Mouse (Mus musculus) CD8-positive naive resting alpha-beta T cell, adult 2 months (primary cell): Measurements from ENCODE around the gene Vmn2r63.
"Not testable (repeated sequence)": the region's sequence is repeated elsewhere in the genome, so short reads cannot be mapped to it uniquely, and the experiment has no call there.

Source experiments
- DNase-seq, 2 experiments: peaks; one replicate each; pipeline ENCODE4 v3.0.0; 2022; ENCODE audit warnings: low read depth in 2 of 2, low spot score in 2 of 2

Gene Vmn2r63

DNA sequence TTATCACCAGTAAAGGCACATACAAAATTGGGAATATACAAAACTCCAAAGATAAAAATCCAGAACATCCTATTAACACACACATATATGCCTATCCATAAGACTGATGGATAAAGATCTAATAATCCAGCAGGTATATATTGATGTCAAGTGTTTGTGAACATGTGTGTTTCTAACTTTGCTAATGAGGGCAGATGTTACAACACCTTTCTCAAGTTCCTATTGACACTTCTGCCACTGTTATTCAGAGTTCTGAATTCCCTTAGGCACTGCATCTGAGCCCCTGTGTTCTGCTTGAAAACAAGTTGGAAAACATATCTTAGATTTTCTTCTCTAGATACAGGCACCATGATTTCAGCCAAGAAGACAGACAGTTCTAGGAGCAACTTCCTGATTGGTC, at the start of gene Vmn2r63:
Gene Vmn2r63, minus strand, starts transcription at position 101 of the 400 bp plus-strand sequence.
- not testable (repeated sequence) for DNase-seq

DNA sequence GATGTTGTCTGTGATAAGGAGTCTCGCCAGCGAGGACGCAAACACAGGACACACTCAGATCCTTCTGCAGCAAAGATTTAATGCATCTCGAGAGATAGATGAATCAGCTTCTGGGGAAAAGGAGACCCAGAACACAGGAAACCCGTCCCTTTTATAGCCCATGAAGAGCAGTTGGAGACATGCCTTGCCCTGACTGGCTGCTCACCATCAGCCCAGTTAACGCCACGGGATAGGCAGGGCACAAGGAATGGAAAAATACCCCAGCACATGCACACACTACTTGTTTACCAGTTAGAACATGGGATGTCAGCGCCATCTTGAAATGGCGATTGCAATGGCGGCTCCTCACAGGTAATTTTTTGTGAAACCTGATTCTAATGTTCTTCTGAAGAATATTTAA, 47.1 kb upstream of the Vmn2r63 start:
- DNase-seq, result no peak

DNA sequence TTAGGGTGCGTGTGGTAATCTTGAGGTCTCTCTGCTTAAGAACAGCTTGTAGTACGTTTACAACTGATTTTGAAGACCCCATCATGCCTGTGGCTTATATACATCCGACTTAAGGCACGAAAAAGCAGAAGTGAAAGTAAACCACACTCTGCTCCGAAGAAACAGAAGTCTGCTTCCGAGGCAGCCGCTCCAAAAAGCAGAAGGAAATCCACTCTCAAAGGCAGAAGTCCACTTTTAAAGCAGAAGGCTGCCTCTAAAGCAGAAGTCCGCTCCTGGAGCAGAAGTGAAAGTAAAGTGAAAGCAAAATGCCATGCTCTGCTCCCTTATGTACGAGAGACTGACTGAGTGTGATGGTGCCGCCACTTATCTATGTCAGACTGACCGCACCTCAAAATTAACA, 46.5 kb upstream of the Vmn2r63 start:
- no peak for DNase-seq

DNA sequence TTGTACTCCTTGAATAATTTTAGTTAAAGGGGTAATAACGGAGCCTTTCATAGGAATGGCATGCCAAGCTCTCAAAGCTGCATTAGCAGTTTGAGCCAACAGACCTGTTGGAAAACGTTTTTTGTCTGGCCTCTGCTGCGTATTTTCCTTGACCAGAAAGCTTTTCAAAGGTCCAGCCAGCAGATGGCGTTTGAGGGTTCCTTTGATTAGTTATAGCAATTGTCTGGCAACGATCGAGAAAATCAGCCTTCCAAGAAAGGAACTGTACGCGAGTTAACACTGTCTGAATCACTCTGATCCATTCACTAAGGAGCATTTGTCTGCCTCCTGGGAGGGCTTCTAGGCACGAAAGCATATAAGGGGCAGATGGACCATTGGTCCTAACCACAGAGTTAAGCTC, 31.6 kb upstream of the Vmn2r63 start:
- DNase-seq, result no peak

DNA sequence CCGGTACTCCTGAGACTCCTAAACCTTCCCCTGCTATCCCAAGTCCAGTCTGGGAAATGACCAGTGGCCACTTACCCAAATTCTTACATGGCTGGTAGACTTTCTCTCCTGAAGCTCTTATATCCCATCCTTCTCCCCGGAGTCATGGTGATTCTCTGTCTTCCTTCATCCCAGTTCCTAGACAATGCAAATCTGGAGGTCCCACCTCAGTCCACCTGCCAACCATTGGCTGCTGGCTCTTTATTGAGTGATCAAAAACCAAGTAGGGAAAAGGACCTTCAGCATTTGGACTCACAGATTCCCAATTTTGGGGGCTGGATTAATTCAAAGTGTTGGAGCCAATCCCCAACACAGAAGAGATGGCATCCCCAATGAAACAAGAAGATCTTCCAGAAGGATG, 35.6 kb downstream of the Vmn2r63 start:
- not testable (repeated sequence) for DNase-seq

DNA sequence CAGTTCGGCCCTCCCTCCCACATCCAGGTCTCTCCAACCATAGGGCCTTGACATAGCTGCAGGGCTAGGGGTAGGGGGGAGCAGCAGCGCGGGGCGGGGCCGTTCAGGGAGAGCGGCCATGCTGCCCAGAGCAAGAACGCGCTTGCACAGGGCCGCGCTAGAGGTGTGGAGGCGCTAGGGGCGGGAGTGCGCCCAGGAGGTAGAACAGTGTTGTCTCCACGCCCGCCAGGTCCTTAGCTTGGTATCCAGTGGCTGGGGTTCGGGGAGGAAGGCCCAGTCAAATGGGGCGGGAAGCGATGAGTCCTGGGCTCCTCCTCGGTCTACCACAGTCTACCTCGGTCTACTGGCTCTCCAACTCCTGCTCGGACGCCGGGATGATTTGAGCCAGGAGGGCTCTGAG, 55.5 kb downstream of the Vmn2r63 start:
- no peak for DNase-seq

DNA sequence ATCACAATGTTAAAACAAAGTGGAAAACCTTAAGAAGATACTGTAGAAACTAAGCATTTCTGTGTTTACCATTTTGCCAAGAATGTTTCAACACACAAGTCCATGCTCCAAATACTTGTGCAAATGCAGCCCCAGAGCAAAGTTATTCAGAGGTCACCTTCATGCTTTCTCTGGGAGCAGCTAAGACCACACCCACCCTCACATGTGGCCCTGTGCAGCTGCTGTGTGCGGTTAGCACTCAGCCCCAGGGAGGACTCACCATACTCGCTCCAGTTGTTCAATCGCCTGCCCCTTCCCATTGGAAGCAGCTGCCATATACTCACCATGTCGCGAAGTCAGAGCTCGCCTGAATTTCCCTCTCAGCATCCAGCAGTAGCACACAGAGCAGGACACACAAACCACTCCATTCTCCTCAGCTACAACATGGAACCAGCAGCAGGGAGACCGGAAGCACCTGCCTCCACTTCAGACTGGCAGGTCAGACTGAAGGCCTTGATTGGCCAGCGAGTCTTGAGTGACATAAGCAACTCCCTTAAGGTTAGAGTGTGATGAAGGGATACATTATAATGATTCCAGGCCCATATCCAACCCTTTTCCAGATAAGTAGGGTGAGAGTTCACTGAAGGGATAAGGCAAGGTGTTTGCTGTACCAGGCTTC, 66.7 kb downstream of the Vmn2r63 start, which contains the start of gene Gm2381:
Gene Gm2381, minus strand, starts transcription at position 434 of the 658 bp plus-strand sequence.
- not testable (repeated sequence) for DNase-seq
